Mouse (Mus musculus): Measurements from ENCODE around the gene Gm49361. TPM values are rescaled to one million over a fixed set of nuclear protein-coding genes. Genes with fewer than 3 reads are reported as not detected.

Gm49361 gene
- total RNA-seq, 2 experiments from 2014 or later, result 0.74 TPM; not detected in 1

DNA sequence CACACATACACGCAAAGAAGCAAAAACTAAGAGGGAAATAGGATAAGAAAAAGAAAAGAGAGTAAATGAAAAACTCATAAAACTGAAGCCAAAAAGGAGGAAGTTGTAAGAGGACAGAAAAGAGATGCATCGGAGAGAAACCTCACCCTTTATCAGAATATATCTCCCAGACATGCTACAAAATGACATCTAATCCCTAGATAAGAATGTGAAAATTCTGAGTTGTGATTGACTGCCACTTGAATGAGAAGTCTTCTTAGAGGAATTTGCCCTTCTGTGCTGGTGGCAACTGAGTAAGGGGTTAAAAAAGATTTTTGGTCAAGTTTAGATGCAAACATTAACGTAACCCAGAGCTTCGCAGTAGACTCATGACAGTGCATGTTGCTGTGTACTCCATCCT lies 99.7 kb downstream of the Gm49361 start:
- no peak for DNase-seq
- intact Hi-C loops (cut with DNase I), result no loop called here

DNA sequence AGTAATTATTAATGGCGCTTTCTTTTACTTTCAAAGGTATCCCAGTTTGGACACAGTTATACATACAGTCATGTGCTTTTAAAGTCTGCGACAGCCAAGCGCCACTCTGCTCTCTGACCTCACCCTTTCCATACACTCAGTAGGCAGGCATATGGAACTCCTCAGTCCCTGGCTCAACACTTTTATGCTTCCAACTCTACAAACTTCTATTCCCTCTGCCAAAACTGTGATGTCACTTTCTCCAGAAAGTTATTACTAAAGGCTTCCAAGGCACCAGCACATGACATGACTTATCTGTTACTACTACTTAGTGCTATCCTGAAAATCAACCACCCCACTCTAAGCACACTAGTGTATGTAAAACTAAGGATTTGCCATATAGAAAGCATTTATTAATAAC lies 106.8 kb downstream of the Gm49361 start:
- DNase-seq, result no peak

DNA sequence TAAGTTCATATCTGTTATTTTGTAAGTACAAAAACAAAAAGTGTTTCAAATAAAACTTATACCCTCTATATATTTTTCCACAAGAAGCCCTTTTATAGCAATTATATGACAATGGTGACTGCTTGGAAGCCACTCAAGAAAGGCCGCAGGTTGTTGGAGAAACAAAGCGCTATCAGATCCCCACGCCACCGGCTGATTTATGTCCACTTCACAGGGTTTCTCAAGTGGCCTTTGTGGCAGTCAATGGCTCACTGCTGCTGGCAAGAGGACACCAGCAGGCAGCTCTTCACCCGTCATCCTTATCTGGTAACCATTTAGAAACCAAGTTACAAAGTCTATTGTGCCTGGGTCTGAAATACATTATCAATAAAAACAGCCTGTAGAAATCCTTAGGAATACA lies 111.8 kb downstream of the Gm49361 start:
- DNase-seq, result no peak
- intact Hi-C loops (cut with DNase I), result no loop called here

More for the DNA sequence above, 106.8 kb downstream of the Gm49361 start:
- intact Hi-C loops (cut with DNase I), result no loop called here

DNA sequence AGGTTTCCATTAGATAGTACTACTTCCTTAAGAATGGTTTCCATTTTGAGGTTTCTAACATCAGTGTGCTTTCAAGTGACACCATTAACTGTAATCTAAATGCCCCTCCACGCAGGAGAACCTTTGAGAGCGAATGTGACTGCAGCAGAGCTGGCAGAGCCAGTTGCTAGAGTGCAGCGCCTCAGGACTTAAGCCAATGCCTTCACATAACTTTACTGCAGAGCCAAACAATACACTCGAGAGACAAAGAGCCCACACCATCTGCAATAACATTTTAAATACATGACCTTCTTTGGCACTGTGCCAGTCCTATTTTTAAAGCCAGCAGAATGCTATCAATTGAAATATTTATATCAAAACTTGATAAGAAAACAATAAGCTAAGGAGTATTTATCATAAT lies 116.3 kb downstream of the Gm49361 start:
- DNase-seq, result no peak
- intact Hi-C loops (cut with DNase I), result loop anchor here (10.0 kb wide), 1 partner anchor 255 kb away; no protein-coding TSS in a partner anchor

DNA sequence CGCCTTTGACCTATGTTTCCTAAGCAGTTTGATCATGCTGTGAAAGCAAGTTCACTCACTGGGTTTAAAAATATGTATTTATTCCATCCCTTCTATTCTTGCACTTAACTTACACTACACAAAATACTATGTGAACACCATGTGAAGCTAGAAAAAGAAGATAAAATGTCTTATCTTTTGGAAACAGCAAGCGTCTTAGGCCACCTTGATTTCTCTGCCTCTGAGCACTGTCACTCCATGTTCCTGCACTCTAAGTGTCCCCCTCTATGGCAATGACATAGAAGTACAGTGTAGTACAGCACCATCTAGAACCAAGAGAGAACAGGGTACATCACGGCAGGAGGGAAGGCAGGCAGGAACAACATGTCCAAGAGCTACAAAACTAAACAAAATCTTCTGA lies 123.0 kb downstream of the Gm49361 start:
- DNase-seq, result no peak
- intact Hi-C loops (cut with DNase I), result loop anchor here (10.0 kb wide), 1 partner anchor 248 kb away; no protein-coding TSS in a partner anchor

DNA sequence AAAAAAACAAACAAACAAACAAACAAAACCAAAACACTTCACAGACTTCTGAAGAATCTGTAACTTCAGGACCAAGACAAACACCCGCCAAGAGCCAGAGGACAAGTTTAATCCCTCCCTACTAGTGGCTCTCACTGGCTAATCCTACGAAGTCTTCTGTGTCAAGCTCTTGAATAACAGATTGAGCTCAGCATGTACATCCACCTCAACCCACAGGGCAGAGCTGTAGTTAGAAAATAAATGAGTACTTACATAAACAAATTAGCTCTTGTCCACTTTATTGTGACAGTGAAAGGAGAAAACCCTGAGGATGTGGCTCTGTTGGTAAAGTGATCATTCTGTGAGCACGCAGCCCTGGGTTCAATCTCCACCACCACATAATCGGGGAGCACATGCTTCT lies 124.2 kb downstream of the Gm49361 start:
- intact Hi-C loops (cut with DNase I), result loop anchor here (10.0 kb wide), 1 partner anchor 247 kb away; no protein-coding TSS in a partner anchor

DNA sequence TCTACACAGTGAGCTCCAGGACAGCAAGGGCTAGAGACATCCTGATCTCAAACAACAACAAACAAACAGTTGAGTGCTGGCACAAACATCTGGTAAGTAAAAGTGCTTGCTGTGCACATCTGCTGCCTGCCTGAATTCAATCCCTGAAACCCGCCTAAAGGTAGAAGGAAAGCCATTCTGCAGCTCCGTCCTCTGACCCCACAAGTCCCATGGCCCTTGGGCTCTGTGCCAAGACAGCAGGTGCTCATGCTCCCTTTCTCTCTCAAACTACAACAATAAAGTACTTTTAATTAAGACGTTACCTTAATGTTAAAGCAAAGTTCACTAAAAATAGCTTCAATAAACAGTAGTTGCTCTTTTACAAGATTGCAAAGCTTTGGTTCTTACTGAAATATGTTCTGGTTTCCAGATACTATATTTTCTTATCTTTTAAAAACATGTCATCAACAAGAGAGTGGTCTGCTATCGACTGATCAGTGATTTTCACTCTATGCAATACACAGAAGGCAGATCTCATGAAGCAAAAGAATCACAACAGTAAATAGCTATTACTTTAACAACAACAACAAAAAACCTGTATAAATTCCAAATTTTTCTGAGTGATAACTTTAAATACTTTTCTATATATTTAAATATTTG lies 125.2 kb downstream of the Gm49361 start:
- DNase-seq, result no peak
- intact Hi-C loops (cut with DNase I), result loop anchor here (10.0 kb wide), 1 partner anchor 246 kb away; no protein-coding TSS in a partner anchor

More for the DNA sequence above, 124.2 kb downstream of the Gm49361 start:
- no peak for DNase-seq

DNA sequence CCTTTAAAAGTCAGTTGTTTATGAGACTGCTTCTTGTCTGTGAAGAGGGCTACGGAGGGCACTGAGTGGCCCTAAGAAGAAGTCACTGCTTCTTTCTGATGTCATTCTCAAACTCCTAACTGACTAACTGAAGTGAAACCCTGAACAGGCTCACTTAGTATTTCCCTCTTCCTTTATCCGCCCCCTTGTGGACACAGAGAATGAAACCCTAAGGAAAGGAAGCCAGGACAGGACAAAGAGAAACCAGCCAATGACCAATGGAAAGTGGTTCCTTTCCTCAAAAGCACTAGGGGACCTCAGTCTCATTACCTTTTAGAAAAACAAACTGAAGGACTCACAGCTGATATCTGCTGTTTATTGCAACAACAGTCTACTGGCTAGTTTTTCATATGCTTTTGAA lies 126.4 kb downstream of the Gm49361 start:
- peak in 1 of 2 experiments; percentile 13 for DNase-seq
- intact Hi-C loops (cut with DNase I), result no loop called here

DNA sequence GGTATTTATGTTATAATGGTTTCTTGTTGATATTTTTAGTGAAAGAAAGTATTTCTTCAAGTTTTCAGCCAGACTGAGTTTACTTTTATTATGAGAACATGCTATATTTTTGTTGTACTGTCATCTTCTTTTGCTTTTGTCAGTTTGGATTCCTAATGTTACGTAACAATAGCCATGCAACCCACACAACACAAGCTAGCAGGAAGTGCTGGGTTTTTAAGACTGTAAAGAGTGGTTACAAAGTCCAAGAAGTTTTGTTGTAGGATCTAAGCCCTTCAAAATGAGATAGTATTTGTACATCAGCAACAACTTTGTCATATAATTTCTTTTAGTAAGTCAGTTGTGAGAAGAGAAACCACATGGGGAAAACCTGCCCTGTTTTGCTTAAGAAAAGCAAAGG lies 128.2 kb downstream of the Gm49361 start:
- intact Hi-C loops (cut with DNase I), result loop anchor here (2.0 kb wide), 1 partner anchor 85 kb away; no protein-coding TSS in a partner anchor

DNA sequence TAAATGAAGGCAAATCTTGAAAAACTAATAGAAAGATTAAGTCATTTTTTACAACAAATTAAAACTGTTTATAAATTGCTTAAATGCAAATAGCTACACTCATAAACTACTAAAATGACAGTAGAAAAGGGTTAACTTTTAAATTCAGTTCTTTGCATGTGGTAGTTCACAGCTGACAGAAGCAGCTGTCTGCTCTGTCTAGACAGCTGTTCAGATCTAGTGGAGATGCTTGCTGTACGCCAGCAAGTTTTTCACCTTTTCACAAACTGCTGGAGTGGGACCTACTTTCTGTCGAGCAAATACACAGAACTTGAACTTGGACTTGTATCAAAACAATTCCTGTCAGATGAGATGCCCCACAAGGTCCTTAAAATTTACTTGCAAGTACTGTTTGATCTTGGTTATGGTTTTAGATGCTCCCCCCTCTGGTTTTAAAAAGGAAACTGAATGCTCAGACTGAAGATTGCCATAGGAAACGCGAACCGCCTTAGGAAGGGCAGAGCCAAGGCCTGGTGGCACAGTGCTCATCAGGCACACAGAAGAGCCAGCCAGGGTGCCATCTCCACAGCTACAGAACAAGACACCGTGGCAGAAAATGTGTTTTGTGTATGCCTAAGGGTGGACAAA lies 129.5 kb downstream of the Gm49361 start:
- no peak for DNase-seq
- intact Hi-C loops (cut with DNase I), result loop anchor here (2.0 kb wide), 1 partner anchor 84 kb away; no protein-coding TSS in a partner anchor

More for the DNA sequence above, 128.2 kb downstream of the Gm49361 start:
- DNase-seq, result no peak

DNA sequence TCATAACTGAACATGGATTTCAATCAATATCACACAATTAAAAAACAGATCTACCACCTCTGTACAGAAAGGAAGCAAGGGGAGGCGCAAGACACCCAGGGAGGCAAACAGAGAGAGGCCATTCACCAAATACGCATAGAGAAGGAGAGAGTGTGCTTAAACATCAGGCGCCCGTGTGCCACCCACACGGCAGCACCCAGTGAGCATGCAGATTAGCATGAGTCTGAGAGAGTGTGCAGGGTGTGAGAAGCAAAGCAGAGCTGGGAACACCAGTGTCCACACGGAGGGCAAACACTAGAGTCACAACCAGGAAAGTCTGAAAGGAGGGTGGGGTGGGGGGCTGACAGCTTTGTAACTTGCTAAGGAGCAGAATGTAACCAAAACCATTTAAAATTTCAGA lies 130.1 kb downstream of the Gm49361 start:
- intact Hi-C loops (cut with DNase I), result loop anchor here (2.0 kb wide), 1 partner anchor 83 kb away; no protein-coding TSS in a partner anchor
- DNase-seq, result no peak

DNA sequence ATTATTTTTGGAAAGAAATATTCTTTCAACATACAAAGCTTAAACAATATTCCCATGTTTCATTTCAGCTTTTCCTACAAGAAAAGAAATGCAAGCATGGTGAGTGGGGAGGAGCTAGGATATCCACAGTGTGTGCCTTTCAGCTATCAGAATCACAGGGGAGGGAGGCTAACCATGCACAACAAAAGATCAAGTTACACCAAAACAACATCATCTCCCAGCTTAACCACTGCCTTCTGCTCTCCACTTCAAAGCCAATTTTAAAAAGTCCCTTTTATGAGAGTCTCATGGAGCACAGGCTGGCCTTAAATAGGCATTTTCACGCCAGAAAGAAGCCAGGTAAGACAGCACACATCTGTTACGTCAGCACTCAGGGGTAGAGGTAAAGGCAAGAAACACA lies 134.9 kb downstream of the Gm49361 start:
- DNase-seq, result no peak
- intact Hi-C loops (cut with DNase I), result no loop called here

DNA sequence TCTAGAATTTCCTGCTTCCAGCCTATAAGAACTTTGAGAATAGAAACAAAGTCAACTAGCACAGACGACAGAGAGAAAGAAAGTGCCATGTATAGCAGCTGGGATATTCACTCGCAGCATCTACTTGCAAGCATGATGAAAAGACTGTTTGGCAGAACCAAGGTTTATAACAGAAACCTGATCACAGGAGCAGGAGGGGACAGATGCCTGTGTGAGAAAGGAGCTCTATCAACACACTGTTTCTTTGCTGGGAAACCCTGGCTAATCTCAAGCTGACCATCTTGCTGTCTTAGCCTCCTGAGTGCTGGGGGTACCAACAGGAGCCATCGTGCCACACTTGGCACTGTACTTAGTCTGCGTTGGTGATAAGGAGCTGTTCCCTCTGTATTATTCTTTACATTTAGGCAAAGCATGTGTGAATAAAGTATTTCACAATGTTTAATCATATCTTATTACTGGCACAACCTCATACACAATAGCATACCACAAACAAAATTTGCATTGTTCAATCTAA lies 136.0 kb downstream of the Gm49361 start:
- intact Hi-C loops (cut with DNase I), result no loop called here

DNA sequence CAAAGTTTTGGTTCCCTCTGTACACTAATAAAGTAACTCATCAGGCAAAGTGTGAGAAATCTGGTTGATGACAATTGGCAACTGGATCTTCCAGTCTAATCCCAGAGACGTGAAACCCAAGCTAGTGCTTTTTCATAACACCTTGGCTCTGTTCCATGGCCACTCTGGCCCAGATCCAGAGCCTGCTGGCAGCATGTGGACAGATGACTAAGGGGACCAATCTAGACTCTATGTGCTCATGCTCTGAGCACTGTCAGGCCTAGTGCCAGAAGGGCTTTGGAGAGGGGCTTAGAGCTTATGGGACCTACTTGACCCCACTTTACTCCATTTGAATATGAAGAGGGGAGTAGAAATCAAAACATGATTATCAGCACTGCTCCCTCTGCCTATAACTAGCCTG lies 138.4 kb downstream of the Gm49361 start:
- intact Hi-C loops (cut with DNase I), result no loop called here

More for the DNA sequence above, 136.0 kb downstream of the Gm49361 start:
- DNase-seq, result no peak

DNA sequence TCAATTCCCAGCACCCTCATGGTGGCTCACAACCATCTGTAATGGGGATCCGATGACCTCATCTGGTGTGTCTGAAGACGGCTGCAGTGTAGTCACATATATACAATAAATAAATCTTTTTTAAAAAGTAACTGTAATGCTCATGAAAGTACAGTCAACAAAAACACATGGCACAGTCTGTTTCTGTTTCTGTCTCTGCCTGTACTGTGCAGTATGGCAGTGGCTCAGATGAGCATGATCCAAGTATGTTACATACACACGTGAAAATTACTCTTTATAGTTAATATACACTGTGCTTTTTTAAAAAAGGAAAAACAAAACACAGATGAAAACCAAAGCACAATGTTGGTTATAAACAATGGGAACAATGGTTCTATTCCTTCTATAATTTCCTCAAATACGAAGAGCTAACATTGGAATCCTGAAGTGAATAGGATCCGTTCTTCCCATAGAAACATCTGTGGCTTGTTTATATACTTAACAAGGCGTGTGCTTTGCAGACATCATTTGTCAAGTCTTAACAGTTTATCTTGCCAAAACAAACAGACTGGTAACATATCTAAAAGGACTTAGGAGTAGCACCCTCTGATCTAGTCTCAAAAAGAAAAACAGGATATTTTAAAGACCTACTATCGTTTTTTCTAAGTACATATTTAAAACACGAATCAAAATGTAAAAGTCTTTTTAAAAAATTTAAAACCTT lies 139.1 kb downstream of the Gm49361 start:
- intact Hi-C loops (cut with DNase I), result no loop called here
- no peak for DNase-seq

More for the DNA sequence above, 138.4 kb downstream of the Gm49361 start:
- peak; percentile 93 to 99 for DNase-seq

DNA sequence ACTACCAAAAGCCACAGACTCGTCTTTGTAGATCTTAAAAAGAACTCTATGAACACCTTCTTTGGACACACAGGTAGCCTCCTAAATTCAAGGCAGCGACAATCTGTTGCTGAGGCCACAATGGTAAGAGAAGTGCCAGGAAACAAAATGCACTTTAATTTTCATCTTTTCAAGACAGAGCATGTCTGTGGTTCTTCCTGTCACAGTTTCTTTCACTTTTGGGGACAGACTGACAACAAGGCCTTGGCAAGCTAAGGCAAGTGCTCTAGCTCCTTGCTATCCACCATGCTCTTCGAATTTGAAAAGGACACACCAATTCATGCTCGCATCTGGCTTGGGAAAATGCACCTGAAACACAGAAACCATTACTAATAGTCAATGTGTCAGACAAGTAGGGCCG lies 152.6 kb downstream of the Gm49361 start:
- intact Hi-C loops (cut with DNase I), result no loop called here
- DNase-seq, result no peak

Other genes with a start within 250 kb of the Gm49361 start
- 1 to 10 TPM; 1.5 to 2.1 TPM for gene Il17d, start 221.3 kb downstream of the Gm49361 start, total RNA-seq (2021)
- 10 to 100 TPM; 23.7 to 29.9 TPM for gene Eef1akmt1, start 174.5 kb downstream of the Gm49361 start, total RNA-seq (2021)
- 10 to 100 TPM in 1 of 2 experiments, 1 to 10 TPM in 1; 5.3 to 12.1 TPM for gene Xpo4, start 80.7 kb downstream of the Gm49361 start, total RNA-seq (2021)
- 10 to 100 TPM; 13.4 to 17.3 TPM for gene Lats2, start 12.3 kb upstream of the Gm49361 start, total RNA-seq (2021)
- 10 to 100 TPM; 47.0 to 47.1 TPM for gene Sap18, start 52.1 kb upstream of the Gm49361 start, total RNA-seq (2021)
- gene Ska3, start 80.1 kb upstream of the Gm49361 start, total RNA-seq (2021), result under 1 TPM; 0.28 to 0.52 TPM
- gene Mrpl57, start 80.1 kb upstream of the Gm49361 start, total RNA-seq (2021), result 10 to 100 TPM; 61.9 to 63.5 TPM
- gene Zdhhc20, start 144.2 kb upstream of the Gm49361 start, total RNA-seq (2021), result 1 to 10 TPM; 4.2 to 4.8 TPM